Mouse (Mus musculus) forebrain, embryonic 15.5 days (tissue): Measurements from ENCODE around the gene Srbd1. TPM values are rescaled to one million over a fixed set of nuclear protein-coding genes. Genes with fewer than 3 reads are reported as not detected.

Experiments
- ATAC-seq: fragments of 200-750 bp; cut with Nextera tagmentation; replicated peaks from 2 replicates; pipeline ENCODE4 v1.8.0; 2017; ENCODE audit warnings: mild to moderate bottlenecking, moderate TSS enrichment, moderate library complexity
- H3K27ac ChIP-seq: fragments of 300-500 bp; sonication (generic); replicated peaks from 2 replicates; pipeline ENCODE4 v1.5.1; 2015; ENCODE audit warnings: mild to moderate bottlenecking, inconsistent platforms
- H3K27me3 ChIP-seq: fragments of 300-500 bp; sonication (generic); 2 replicates; pipeline ENCODE4 v1.6.1; 2015; ENCODE audit warnings: inconsistent platforms
- H3K36me3 ChIP-seq: fragments of 300-500 bp; sonication (generic); 2 replicates; pipeline ENCODE4 v1.6.1; 2015; ENCODE audit warnings: mild to moderate bottlenecking, inconsistent platforms
- H3K4me1 ChIP-seq: fragments of 300-500 bp; sonication (generic); 2 replicates; pipeline ENCODE4 v1.6.1; 2015; ENCODE audit warnings: inconsistent platforms
- H3K4me2 ChIP-seq: fragments of 300-500 bp; sonication (generic); replicated peaks from 2 replicates; pipeline ENCODE4 v1.6.1; 2015; ENCODE audit warnings: mild to moderate bottlenecking, inconsistent platforms
- H3K4me3 ChIP-seq: fragments of 300-500 bp; sonication (generic); 2 replicates; pipeline ENCODE4 v1.5.1; 2015; ENCODE audit warnings: mild to moderate bottlenecking, inconsistent platforms
- H3K9ac ChIP-seq: fragments of 300-500 bp; sonication (generic); replicated peaks from 2 replicates; pipeline ENCODE4 v1.6.1; 2015; ENCODE audit warnings: mild to moderate bottlenecking, inconsistent platforms
- H3K9me3 ChIP-seq: fragments of 300-500 bp; sonication (generic); 2 replicates; pipeline ENCODE4 v1.6.1; 2016; ENCODE audit warnings: inconsistent platforms
- WGBS: fragments of 180-500 bp; shearing (Covaris S2); methylation state at CpG from one replicate; pipeline ENCODE4 v1.1.7; 2015; ENCODE audit warnings: mixed read lengths; 5-methylcytosine and 5-hydroxymethylcytosine counted together
- polyA plus RNA-seq: library from polyadenylated mRNA; unstranded; fragments of >200 nt; fragmentation: Nextera tagmentation; extraction: Ambion mirVana; gene quantifications from 2 replicates; pipeline ENCODE4 v1.2.1, GENCODE M21; 2015

The Srbd1 gene
- polyA plus RNA-seq, 1 experiment from 2014 or later, result 20.5 TPM

- Histone ChIP-seq H3K4me1 (peaks cover 53% of the 10 kb centered on the region), H3K9me3 (no peaks in the 10 kb centered on the region), H3K4me2 (peak within 1 kb of the TSS; percentile 80), H3K36me3 (no peaks in the 10 kb centered on the region), H3K27me3 (no peaks in the 10 kb centered on the region), H3K27ac (peak within 1 kb of the TSS; percentile 96), H3K9ac (peak within 1 kb of the TSS; percentile 86), H3K4me3 (peak within 1 kb of the TSS; percentile 87)
- peak; percentile 78 for ATAC-seq
- WGBS, result under 1% methylated on average over 105 of the region's 115 CpGs
These were observed 22.6 kb upstream of the Srbd1 start, which contains the start of gene Prkce for GRCm38 (mm10) chr17:86167320-86168230. Gene Prkce (plus strand): TSS chr17:86167785.

GRCm38 (mm10) chr17:86166567-86167319, 21.8 kb upstream of the Srbd1 start:
- H3K4me3 ChIP-seq, result peak overlapping the region; percentile 87
- H3K27me3 ChIP-seq, result no peaks in the 10 kb centered on the region
- peak overlapping the region; percentile 96 for H3K27ac ChIP-seq
- peak; percentile 59 for ATAC-seq
- peak overlapping the region; percentile 80 for H3K4me2 ChIP-seq
- peaks cover 49% of the 10 kb centered on the region for H3K4me1 ChIP-seq
- no peaks in the 10 kb centered on the region for H3K36me3 ChIP-seq
- under 1% methylated on average over 46 of the region's 46 CpGs for WGBS
- peak overlapping the region; percentile 86 for H3K9ac ChIP-seq
- H3K9me3 ChIP-seq, result no peaks in the 10 kb centered on the region

- peak overlapping the region; percentile 86 for H3K9ac ChIP-seq
- H3K27me3 ChIP-seq, result no peaks in the 10 kb centered on the region
- ATAC-seq, result no peak
- peak overlapping the region; percentile 87 for H3K4me3 ChIP-seq
- H3K36me3 ChIP-seq, result no peaks in the 10 kb centered on the region
- H3K4me2 ChIP-seq, result peak overlapping the region; percentile 80
- peaks cover 45% of the 10 kb centered on the region for H3K4me1 ChIP-seq
- H3K9me3 ChIP-seq, result no peaks in the 10 kb centered on the region
- peak overlapping the region; percentile 96 for H3K27ac ChIP-seq
- 3% methylated on average over 19 of the region's 19 CpGs for WGBS
These were observed 21.1 kb upstream of the Srbd1 start for GRCm38 (mm10) chr17:86166051-86166566.

- Histone ChIP-seq H3K9ac (no peak overlapping the region), H3K4me2 (no peak overlapping the region), H3K27me3 (no peaks in the 10 kb centered on the region), H3K4me1 (peaks cover 32% of the 10 kb centered on the region), H3K36me3 (no peaks in the 10 kb centered on the region), H3K27ac (no peak overlapping the region), H3K9me3 (no peaks in the 10 kb centered on the region), H3K4me3 (no peak overlapping the region)
- 81% methylated on average over 7 of the region's 7 CpGs for WGBS
- ATAC-seq, result no peak
These were observed 19.4 kb upstream of the Srbd1 start for GRCm38 (mm10) chr17:86164416-86164815.

- no peak overlapping the region for H3K27ac ChIP-seq
- no peak for ATAC-seq
- H3K27me3 ChIP-seq, result no peaks in the 10 kb centered on the region
- H3K4me3 ChIP-seq, result no peak overlapping the region
- H3K36me3 ChIP-seq, result no peaks in the 10 kb centered on the region
- peaks cover 20% of the 10 kb centered on the region for H3K4me1 ChIP-seq
- 53% methylated on average over 15 of the region's 15 CpGs for WGBS
- H3K4me2 ChIP-seq, result no peak overlapping the region
- no peaks in the 10 kb centered on the region for H3K9me3 ChIP-seq
- H3K9ac ChIP-seq, result no peak overlapping the region
These were observed 17.7 kb upstream of the Srbd1 start for GRCm38 (mm10) chr17:86162672-86163071.

- Histone ChIP-seq H3K27ac (no peak overlapping the region), H3K4me3 (no peak overlapping the region), H3K9ac (no peak overlapping the region), H3K4me1 (peaks cover 5% of the 10 kb centered on the region; the same call in 1 of the 2 replicates), H3K9me3 (no peaks in the 10 kb centered on the region; the same call in 1 of the 2 replicates), H3K4me2 (no peak overlapping the region), H3K36me3 (no peaks in the 10 kb centered on the region), H3K27me3 (no peaks in the 10 kb centered on the region)
- no peak for ATAC-seq
- 78% methylated on average over 6 of the region's 6 CpGs for WGBS
These were observed 12.0 kb upstream of the Srbd1 start for GRCm38 (mm10) chr17:86156999-86157398.

- ATAC-seq, result peak; percentile 99
- 16% methylated on average over 5 of the region's 5 CpGs for WGBS
- Histone ChIP-seq H3K36me3 (no peaks in the 10 kb centered on the region), H3K4me3 (no peak overlapping the region), H3K27ac (no peak overlapping the region), H3K9me3 (no peaks in the 10 kb centered on the region; the same call in 1 of the 2 replicates), H3K4me1 (peaks cover 1% of the 10 kb centered on the region; the same call in 1 of the 2 replicates), H3K27me3 (no peaks in the 10 kb centered on the region), H3K4me2 (no peak overlapping the region), H3K9ac (no peak overlapping the region)
These were observed 5.9 kb upstream of the Srbd1 start for GRCm38 (mm10) chr17:86150867-86151348.

GRCm38 (mm10) chr17:86149726-86150125, 4.8 kb upstream of the Srbd1 start:
- Histone ChIP-seq H3K4me3 (no peak overlapping the region), H3K4me1 (peaks cover 5% of the 10 kb centered on the region; the same call in 1 of the 2 replicates), H3K9ac (no peak overlapping the region), H3K4me2 (no peak overlapping the region), H3K27ac (no peak overlapping the region), H3K9me3 (no peaks in the 10 kb centered on the region; the same call in 1 of the 2 replicates), H3K36me3 (no peaks in the 10 kb centered on the region), H3K27me3 (no peaks in the 10 kb centered on the region)
- ATAC-seq, result no peak
- WGBS, result 97% methylated on average over 1 of the region's 1 CpGs

GRCm38 (mm10) chr17:86144537-86145078, 367 bp downstream of the Srbd1 start:
- ATAC-seq, result peak; percentile 87
- no peaks in the 10 kb centered on the region for H3K27me3 ChIP-seq
- H3K4me2 ChIP-seq, result peak overlapping the region; percentile 81
- H3K27ac ChIP-seq, result peak overlapping the region; percentile 51
- H3K4me1 ChIP-seq, result peaks cover 13% of the 10 kb centered on the region
- H3K9me3 ChIP-seq, result no peaks in the 10 kb centered on the region
- H3K9ac ChIP-seq, result peak overlapping the region; percentile 67
- 0 out of 2 replicates have a peak, but pooled peaks cover 5% of the 10 kb centered on the region for H3K36me3 ChIP-seq
- H3K4me3 ChIP-seq, result peak overlapping the region; percentile 85
- WGBS, result under 1% methylated on average over 33 of the region's 33 CpGs

GRCm38 (mm10) chr17:86135835-86136234, 9.1 kb downstream of the Srbd1 start:
- WGBS, result 82% methylated on average over 10 of the region's 10 CpGs
- Histone ChIP-seq H3K36me3 (peaks cover 33% of the 10 kb centered on the region), H3K27me3 (no peaks in the 10 kb centered on the region), H3K9ac (no peak overlapping the region), H3K4me3 (no peak overlapping the region), H3K27ac (no peak overlapping the region), H3K4me2 (no peak overlapping the region), H3K9me3 (no peaks in the 10 kb centered on the region), H3K4me1 (no peaks in the 10 kb centered on the region)
- ATAC-seq, result no peak

- no peaks in the 10 kb centered on the region for H3K9me3 ChIP-seq
- no peak overlapping the region for H3K9ac ChIP-seq
- no peak overlapping the region for H3K4me2 ChIP-seq
- H3K27me3 ChIP-seq, result no peaks in the 10 kb centered on the region
- H3K4me3 ChIP-seq, result no peak overlapping the region
- WGBS, result 91% methylated on average over 6 of the region's 6 CpGs
- no peak overlapping the region for H3K27ac ChIP-seq
- no peak for ATAC-seq
- peaks cover 35% of the 10 kb centered on the region for H3K36me3 ChIP-seq
- no peaks in the 10 kb centered on the region for H3K4me1 ChIP-seq
These were observed 10.5 kb downstream of the Srbd1 start for GRCm38 (mm10) chr17:86134461-86134860.
